Mouse (Mus musculus) bone marrow, adult 2 months (tissue): ENCODE data around the gene BC005561. TPM values are rescaled to one million over a fixed set of nuclear protein-coding genes. Genes with fewer than 3 reads are reported as not detected.

ENCODE experiments used
- H3K27ac ChIP-seq: fragments of 200-500 bp; 2 replicates; pipeline ENCODE4 v1.5.1; 2012; ENCODE audit warnings: low read depth, mild to moderate bottlenecking, control low read depth, inconsistent platforms, low read length; ENCODE audit not compliant: control insufficient read depth, poor library complexity, insufficient read depth
- H3K4me1 ChIP-seq: fragments of 200-500 bp; 2 replicates; pipeline ENCODE4 v1.6.1; 2011; ENCODE audit warnings: low read length; ENCODE audit not compliant: control insufficient read depth, insufficient read depth
- H3K4me3 ChIP-seq: fragments of 200-500 bp; replicated peaks from 2 replicates; pipeline ENCODE3; 2011; ENCODE audit warnings: mild to moderate bottlenecking, low read depth, low read length, control low read depth; ENCODE audit not compliant: control insufficient read depth
- CTCF ChIP-seq: fragments of 200-500 bp; IDR thresholded peaks from 2 replicates; pipeline ENCODE4 v1.5.1; 2011; ENCODE audit warnings: low read length, control low read depth; ENCODE audit not compliant: control insufficient read depth, insufficient read depth
- POLR2A ChIP-seq: fragments of 200-500 bp; IDR thresholded peaks from 2 replicates; pipeline ENCODE4 v1.6.1; 2011; ENCODE audit warnings: low read depth, mild to moderate bottlenecking, control low read depth, low read length, borderline replicate concordance; ENCODE audit not compliant: control insufficient read depth
- WGBS: fragments of 180-500 bp; shearing (Covaris S2); methylation state at CpG from one replicate; pipeline ENCODE4 v1.1.7; 2018; 5-methylcytosine and 5-hydroxymethylcytosine counted together
- polyA plus RNA-seq: library from polyadenylated mRNA; stranded (reverse); fragments of >200 nt; gene quantifications from 2 replicates; pipeline ENCODE4 v1.2.4, GENCODE M21; 2011; ENCODE audit warnings: low replicate concordance; ENCODE audit not compliant: missing spikeins, insufficient read depth, insufficient read length

BC005561 gene
- 3.3 and 7.6 TPM in 2 replicates for polyA plus RNA-seq

DNA sequence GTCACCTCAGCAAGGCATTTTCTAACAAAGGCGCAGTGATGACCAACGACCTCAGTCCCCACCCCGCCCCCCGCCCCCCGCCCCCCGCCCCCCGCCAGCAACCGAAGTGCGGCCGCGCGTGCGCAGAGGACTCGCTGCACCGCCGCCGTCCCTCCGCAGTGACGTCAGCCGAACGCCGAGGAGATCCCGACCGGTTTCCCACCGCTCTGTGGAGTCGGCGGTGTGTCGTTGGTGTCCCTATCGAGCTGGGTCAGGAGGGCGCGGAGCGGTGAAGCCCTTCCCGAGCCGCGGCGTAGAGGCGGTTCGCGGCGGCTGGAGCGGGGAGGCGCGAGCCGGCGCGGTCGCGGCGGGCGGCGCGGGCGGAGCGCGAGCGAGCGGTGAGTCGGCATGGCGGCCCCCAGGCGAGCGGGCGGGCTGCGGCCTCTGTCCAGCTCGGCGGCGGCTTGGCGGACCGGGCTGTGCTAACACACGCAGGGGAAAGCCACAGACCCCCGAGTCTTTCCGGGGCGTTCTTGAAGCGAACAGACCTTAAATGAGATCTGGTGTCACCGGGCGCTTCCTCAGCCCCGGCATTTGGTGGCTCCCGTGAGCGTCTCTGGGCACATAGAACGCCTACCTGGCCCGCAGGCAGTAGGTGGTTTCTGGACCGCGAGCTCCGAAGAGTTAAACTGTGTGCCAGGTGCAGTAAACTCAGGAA, at the start of gene BC005561:
BC005561 (plus strand) TSS at position 158 of the 697 bp plus-strand sequence.
- no peak for TF ChIP-seq POLR2A
- TF ChIP-seq CTCF: no peak
- H3K4me3 ChIP-seq: peak within 1 kb of the TSS; percentile 91
- peak within 1 kb of the TSS; percentile 50 for H3K27ac ChIP-seq
- under 1% methylated on average over 83 of the region's 83 CpGs for whole genome bisulfite sequencing
- no peaks in the 10 kb centered on the region for H3K4me1 ChIP-seq

DNA sequence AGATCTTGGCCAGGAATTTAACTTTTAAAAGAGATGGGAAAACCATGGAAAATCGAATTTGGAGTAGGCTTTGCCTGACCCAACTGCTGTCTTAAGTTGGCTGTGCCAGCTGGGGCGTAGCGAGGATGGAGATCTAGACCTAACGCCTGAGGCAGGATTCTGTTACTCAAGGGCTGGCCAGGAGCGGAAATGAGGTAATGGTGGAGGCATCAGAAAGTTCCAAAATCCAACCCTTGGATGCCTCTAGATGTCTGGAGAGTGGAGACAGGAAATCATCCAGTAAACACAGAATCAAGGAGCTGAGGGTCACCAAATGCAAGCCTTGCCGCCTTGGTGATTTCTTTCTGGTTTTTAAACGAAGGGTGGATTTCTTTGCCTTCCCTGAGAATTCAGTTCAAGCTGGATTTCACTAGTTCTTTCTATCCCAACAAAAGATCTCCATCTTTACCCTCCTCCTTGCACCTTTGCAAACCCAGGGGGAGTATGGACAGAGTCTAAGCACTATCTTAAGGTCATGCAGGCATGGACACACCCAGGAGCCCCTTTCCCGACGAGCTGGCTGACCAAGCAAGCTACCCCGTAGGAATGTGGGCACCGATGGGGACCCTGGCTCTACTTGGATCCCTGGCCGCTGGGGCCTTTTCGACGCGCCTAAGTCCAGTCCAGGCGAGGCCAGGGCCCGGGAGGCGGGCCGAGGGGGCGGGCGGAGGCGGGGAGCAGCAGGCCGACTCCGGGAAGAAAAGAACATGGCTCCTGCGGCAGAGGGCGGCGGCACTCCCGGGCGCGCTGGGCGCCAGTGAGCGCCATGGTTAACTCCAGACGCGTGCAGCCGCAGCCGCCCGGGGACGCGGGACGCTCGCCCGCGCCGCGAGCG, 49.1 kb upstream of the BC005561 start, which contains the start of gene Pkd2:
Pkd2 (plus strand) TSS at position 619 of the 874 bp plus-strand sequence.
- Histone ChIP-seq H3K4me3 (peak within 1 kb of the TSS; percentile 68), H3K27ac (no peak within 1 kb of the TSS; the same call in 1 of the 2 replicates)
- WGBS: 12% methylated on average over 46 of the region's 46 CpGs

DNA sequence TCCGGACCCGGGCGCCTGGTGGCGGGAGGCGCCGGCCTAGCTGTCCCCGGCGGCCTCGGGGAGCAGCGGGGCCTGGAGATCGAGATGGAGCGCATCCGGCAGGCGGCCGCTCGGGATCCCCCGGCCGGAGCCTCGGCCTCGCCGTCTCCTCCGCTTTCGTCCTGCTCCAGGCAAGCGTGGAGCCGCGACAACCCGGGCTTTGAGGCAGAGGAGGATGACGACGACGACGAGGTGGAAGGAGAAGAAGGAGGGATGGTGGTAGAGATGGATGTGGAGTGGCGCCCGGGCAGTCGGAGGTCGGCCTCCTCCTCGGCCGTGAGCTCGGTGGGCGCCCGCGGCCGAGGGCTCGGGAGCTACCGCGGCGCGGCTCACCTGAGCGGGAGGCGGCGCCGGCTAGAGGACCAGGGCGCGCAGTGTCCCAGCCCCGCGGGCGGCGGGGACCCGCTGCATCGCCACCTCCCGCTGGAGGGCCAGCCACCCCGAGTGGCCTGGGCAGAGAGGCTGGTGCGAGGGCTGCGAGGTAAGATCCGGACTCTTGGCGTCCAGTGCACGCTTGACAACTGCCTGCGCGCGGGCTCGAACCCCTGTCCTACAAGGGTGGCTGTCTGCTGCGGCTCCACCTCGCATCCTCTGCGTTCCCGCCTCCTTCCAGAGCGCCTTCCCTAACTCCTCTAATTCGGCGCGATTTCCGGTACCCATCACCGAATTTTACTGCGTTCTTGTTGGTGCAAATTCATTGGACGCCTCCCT, 48.3 kb upstream of the BC005561 start:
- H3K4me1 ChIP-seq: no peaks in the 10 kb centered on the region
- no peak overlapping the region; the same call in 1 of the 2 replicates for H3K27ac ChIP-seq
- TF ChIP-seq POLR2A (no peak), CTCF (no peak)
- peak overlapping the region; percentile 68 for H3K4me3 ChIP-seq
- under 1% methylated on average over 74 of the region's 82 CpGs for WGBS

More for the DNA sequence above, 49.1 kb upstream of the BC005561 start, which contains the start of gene Pkd2:
- TF ChIP-seq CTCF (no peak), POLR2A (no peak)
- H3K4me1 ChIP-seq: no peaks in the 10 kb centered on the region

DNA sequence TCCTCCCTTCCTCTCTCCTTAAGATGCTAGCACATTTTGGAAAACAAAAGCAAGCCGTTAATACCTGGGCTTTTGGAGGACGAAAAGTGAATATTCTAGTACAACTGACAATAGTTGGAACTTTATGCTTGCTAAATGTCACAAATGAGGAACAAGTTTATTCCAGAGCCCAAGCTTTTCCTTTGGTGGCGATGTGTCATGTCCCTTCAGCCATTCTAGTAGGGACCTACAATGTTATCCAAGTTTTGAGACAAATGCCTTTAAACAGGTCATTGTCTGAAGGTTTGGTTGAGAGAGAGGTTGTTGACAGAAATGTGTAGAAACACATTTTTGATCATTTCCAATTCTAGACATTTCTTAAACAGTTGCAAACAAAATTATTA, 47.7 kb upstream of the BC005561 start:
- TF ChIP-seq CTCF: no peak
- no peak for TF ChIP-seq POLR2A
- WGBS: 20% methylated on average over 3 of the region's 3 CpGs
- H3K4me1 ChIP-seq: no peaks in the 10 kb centered on the region
- H3K4me3 ChIP-seq: no peak overlapping the region
- no peak overlapping the region for H3K27ac ChIP-seq

DNA sequence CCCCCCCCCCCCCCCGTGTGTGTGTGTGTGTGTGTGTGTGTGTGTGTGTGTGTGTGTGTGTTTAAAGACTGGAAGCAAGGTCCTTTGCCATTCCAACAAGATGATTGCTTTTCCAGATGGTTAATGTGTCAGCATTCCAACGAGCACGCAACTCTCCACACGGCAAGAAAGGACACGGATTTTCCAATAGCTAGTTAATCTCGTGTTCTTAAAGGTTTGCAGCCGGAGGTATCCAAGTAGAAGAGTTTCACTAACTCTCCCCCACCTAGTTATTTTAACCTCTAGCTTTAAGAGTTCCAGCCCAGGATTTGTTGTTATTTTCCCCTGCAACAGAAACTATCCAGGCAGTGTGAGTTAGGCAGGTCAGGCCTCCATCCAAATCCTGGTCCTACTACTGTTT, 47.3 kb upstream of the BC005561 start:
- Histone ChIP-seq H3K4me3 (no peak overlapping the region), H3K27ac (no peak overlapping the region), H3K4me1 (no peaks in the 10 kb centered on the region)
- WGBS: 76% methylated on average over 7 of the region's 7 CpGs
- TF ChIP-seq POLR2A (no peak), CTCF (no peak)

DNA sequence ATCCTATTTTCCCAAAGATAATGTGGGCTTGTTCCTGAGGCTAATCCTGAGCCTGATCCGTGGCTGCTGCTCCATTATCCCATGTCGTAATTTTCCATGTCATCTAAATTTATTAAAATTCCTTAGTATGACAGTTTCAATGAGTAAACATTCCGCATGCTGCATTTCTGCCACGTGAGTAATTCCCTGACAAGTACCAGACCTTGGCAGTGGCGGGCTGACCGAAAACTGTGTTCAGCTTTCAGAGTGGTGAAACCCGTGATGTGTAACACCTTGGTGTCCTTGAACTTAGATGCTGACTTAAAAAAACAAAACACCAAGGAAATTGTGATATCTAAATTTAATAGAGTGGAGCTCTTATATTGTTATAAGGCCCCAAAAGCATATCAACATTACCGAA, 42.9 kb upstream of the BC005561 start:
- Histone ChIP-seq H3K27ac (no peak overlapping the region), H3K4me3 (no peak overlapping the region), H3K4me1 (no peaks in the 10 kb centered on the region)
- TF ChIP-seq CTCF (no peak), POLR2A (no peak)
- WGBS: 87% methylated on average over 8 of the region's 8 CpGs

DNA sequence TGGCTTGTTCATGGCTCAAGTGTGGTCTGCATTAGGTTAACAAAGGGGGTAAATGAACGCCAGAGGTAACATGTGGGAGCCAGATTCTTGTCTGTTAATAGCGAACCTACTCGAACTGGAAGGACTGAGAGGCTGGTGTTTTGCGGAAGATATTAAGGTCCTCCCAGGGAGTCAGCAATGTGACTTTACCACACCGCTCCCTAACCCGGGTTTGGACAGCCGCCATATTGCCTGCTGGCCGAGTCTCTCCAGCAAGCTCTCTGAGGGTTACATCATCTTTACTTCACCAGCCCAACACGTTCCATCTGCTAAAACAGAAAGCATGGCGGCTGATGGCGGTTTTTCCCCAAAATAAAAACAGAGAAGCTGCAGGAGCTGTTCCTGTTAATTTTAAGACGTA, 42.4 kb upstream of the BC005561 start:
- TF ChIP-seq POLR2A (no peak), CTCF (no peak)
- Histone ChIP-seq H3K4me3 (no peak overlapping the region), H3K27ac (no peak overlapping the region), H3K4me1 (no peaks in the 10 kb centered on the region)
- WGBS: 88% methylated on average over 12 of the region's 12 CpGs

DNA sequence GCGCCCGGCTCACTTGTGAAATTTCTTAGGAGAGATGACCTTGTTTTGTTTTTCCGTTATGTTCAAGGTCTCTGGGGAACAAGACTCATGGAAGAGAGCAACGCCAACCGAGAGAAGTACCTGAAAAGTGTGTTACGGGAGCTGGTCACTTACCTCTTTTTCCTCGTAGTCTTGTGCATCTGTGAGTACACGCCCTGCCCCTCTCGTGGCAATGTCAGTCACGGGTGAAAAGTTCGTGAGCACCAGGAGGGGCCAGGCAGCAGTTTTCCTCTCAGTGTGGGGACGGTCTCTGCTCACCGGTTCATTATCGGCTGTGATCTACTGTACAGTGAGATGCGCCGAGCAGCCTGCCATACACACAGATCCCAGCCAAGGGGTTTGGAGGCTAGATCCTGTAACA, 41.3 kb upstream of the BC005561 start:
- TF ChIP-seq CTCF (no peak), POLR2A (no peak)
- Histone ChIP-seq H3K27ac (no peak overlapping the region), H3K4me1 (no peaks in the 10 kb centered on the region), H3K4me3 (no peak overlapping the region)
- WGBS: 91% methylated on average over 16 of the region's 16 CpGs
